Mouse (Mus musculus) hindbrain, embryonic 16.5 days (tissue): Measurements from ENCODE around the gene Top1. TPM values are rescaled to one million over a fixed set of nuclear protein-coding genes. Genes with fewer than 3 reads are reported as not detected.
A peak's percentile ranks its signal among the peaks of the same experiment; 100 is the strongest.

Source experiments
- ATAC-seq: fragments of 200-750 bp; cut with Nextera tagmentation; 2 replicates; pipeline ENCODE4 v1.8.0; 2017; ENCODE audit warnings: moderate TSS enrichment, moderate library complexity
- H3K27ac ChIP-seq: fragments of 300-500 bp; sonication (generic); 2 replicates; pipeline ENCODE4 v1.5.1; 2014; ENCODE audit warnings: low read depth, mild to moderate bottlenecking, control low read depth, low read length, moderate library complexity
- H3K27me3 ChIP-seq: fragments of 300-500 bp; sonication (generic); replicated peaks from 2 replicates; pipeline ENCODE4 v1.6.1; 2014; ENCODE audit warnings: low read length; ENCODE audit not compliant: control insufficient read depth, insufficient read depth
- H3K36me3 ChIP-seq: fragments of 300-500 bp; sonication (generic); 2 replicates; pipeline ENCODE4 v1.6.1; 2014; ENCODE audit warnings: mild to moderate bottlenecking, low read length, moderate library complexity, mixed read lengths; ENCODE audit not compliant: control insufficient read depth, insufficient read depth
- H3K4me1 ChIP-seq: fragments of 300-500 bp; sonication (generic); 2 replicates; pipeline ENCODE4 v1.6.1; 2014; ENCODE audit warnings: low read depth, low read length; ENCODE audit not compliant: control insufficient read depth, insufficient read depth
- H3K4me2 ChIP-seq: fragments of 300-500 bp; sonication (generic); 2 replicates; pipeline ENCODE4 v1.6.1; 2014; ENCODE audit warnings: mild to moderate bottlenecking, low read length, control low read depth, moderate library complexity
- H3K4me3 ChIP-seq: fragments of 300-500 bp; sonication (generic); 2 replicates; pipeline ENCODE4 v1.5.1; 2014; ENCODE audit warnings: mild to moderate bottlenecking, low read length, control low read depth, moderate library complexity
- H3K9ac ChIP-seq: fragments of 300-500 bp; sonication (generic); 2 replicates; pipeline ENCODE4 v1.6.1; 2014; ENCODE audit warnings: low read depth, mild to moderate bottlenecking, control low read depth, low read length, moderate library complexity
- H3K9me3 ChIP-seq: fragments of 300-500 bp; sonication (generic); 2 replicates; pipeline ENCODE4 v1.6.1; 2014; ENCODE audit warnings: mild to moderate bottlenecking, low read length, moderate library complexity; ENCODE audit not compliant: control insufficient read depth
- WGBS: fragments of 180-500 bp; shearing (Covaris S2); extraction: QIAGEN DNeasy Blood & Tissue Kit; methylation state at CpG from one replicate; pipeline ENCODE4 v1.1.7; 2014; 5-methylcytosine and 5-hydroxymethylcytosine counted together
- polyA plus RNA-seq: library from polyadenylated mRNA; unstranded; fragments of >200 nt; fragmentation: Nextera tagmentation; extraction: Ambion mirVana; gene quantifications from 2 replicates; pipeline ENCODE4 v1.2.1, GENCODE M21; 2015

Top1 gene
- polyA plus RNA-seq, 1 experiment from 2014 or later = 55.7 TPM

GRCm38 (mm10) chr2:160628666-160629527, 16.8 kb upstream of the Top1 start:
- Histone ChIP-seq H3K27ac (no peak overlapping the region), H3K36me3 (no peaks in the 10 kb centered on the region), H3K4me3 (no peak overlapping the region), H3K9ac (no peak overlapping the region), H3K4me2 (no peak overlapping the region), H3K4me1 (no peaks in the 10 kb centered on the region), H3K27me3 (no peaks in the 10 kb centered on the region), H3K9me3 (no peaks in the 10 kb centered on the region)
- no peak for ATAC-seq
- WGBS = 92% methylated on average over 12 of the region's 12 CpGs

DNA sequence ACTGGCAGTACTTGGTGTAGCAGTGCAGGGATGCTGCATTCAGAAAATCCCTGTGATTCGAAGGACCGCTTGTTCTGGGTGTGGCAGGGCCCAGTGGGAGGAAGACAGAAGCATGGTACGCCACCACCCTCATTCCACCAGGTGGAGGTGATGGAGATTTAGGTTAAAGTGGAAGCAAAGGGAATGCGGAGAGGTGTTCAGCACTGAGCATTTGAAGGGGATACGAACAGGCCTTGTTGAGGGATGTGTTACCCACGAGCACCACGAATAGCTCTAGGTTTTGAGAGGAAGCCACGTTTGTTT, 16.2 kb upstream of the Top1 start:
- H3K27me3 ChIP-seq = no peaks in the 10 kb centered on the region
- H3K4me3 ChIP-seq = no peak overlapping the region
- H3K36me3 ChIP-seq = no peaks in the 10 kb centered on the region
- no peak for ATAC-seq
- WGBS = 90% methylated on average over 8 of the region's 8 CpGs
- no peak overlapping the region for H3K4me2 ChIP-seq
- H3K9ac ChIP-seq = no peak overlapping the region
- H3K4me1 ChIP-seq = no peaks in the 10 kb centered on the region
- no peaks in the 10 kb centered on the region for H3K9me3 ChIP-seq
- H3K27ac ChIP-seq = no peak overlapping the region

DNA sequence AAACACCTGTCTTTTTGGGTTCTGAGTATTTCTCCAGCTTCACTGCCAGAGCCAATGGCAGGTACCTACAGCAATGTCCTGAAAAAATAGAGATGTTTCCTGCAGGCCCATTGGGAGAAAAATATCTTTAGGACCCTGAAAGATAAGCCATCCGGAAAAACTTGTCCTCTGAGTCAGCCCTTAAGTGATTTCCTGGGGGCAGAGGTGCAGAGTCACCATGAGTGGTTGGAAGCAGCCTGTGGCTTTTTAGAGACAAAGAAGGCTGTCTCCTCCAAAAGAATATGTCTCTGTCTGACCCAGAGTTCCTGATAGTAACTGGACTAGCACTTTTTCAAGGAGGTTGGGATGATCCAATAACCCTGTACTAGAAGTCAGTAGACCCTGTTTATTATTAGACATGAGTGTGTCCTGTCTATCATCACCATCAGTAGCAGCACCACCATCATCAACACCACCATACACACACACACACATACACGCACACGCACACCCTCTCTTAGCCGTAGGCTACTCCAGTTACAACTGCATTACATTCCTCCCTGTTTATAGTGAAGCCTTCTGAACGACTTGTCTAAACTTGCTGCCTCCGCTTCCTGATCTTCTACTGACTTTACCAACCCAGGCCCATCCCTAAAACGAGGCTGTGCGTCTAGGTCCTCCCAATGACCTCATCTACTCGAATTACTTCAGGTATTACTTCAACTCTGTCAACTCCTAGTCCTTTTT, 14.7 kb upstream of the Top1 start:
- Histone ChIP-seq H3K27ac (no peak overlapping the region), H3K9ac (no peak overlapping the region), H3K27me3 (no peaks in the 10 kb centered on the region), H3K4me2 (no peak overlapping the region), H3K36me3 (no peaks in the 10 kb centered on the region), H3K4me3 (no peak overlapping the region), H3K4me1 (no peaks in the 10 kb centered on the region), H3K9me3 (no peaks in the 10 kb centered on the region)
- ATAC-seq = no peak
- 93% methylated on average over 9 of the region's 9 CpGs for WGBS

- Histone ChIP-seq H3K9me3 (no peaks in the 10 kb centered on the region), H3K4me2 (no peak overlapping the region), H3K27me3 (no peaks in the 10 kb centered on the region), H3K4me3 (no peak overlapping the region), H3K9ac (no peak overlapping the region), H3K36me3 (no peaks in the 10 kb centered on the region), H3K4me1 (no peaks in the 10 kb centered on the region), H3K27ac (no peak overlapping the region)
- no peak for ATAC-seq
- 85% methylated on average over 13 of the region's 13 CpGs for WGBS
These were observed 5.6 kb upstream of the Top1 start for GRCm38 (mm10) chr2:160639911-160640717.

GRCm38 (mm10) chr2:160641176-160641575, 4.5 kb upstream of the Top1 start:
- H3K36me3 ChIP-seq = no peaks in the 10 kb centered on the region
- H3K27me3 ChIP-seq = no peaks in the 10 kb centered on the region
- H3K9ac ChIP-seq = no peak overlapping the region
- no peak for ATAC-seq
- H3K4me1 ChIP-seq = no peaks in the 10 kb centered on the region
- no peak overlapping the region for H3K4me2 ChIP-seq
- no peak overlapping the region for H3K27ac ChIP-seq
- no peaks in the 10 kb centered on the region for H3K9me3 ChIP-seq
- no peak overlapping the region for H3K4me3 ChIP-seq
- WGBS = 47% methylated on average over 2 of the region's 2 CpGs

- Histone ChIP-seq H3K27me3 (no peaks in the 10 kb centered on the region), H3K36me3 (no peaks in the 10 kb centered on the region), H3K9ac (peak overlapping the region; percentile 100), H3K4me2 (peak overlapping the region; percentile 73), H3K27ac (peak overlapping the region; percentile 99), H3K4me1 (peaks cover 21% of the 10 kb centered on the region), H3K4me3 (peak overlapping the region; percentile 99), H3K9me3 (no peaks in the 10 kb centered on the region)
- WGBS = under 1% methylated on average over 56 of the region's 76 CpGs
- peak; percentile 32; the same call in 1 of the 2 replicates for ATAC-seq
These were observed 606 bp downstream of the Top1 start for GRCm38 (mm10) chr2:160646144-160646844.

GRCm38 (mm10) chr2:160646845-160647178, 1.1 kb downstream of the Top1 start:
- H3K9ac ChIP-seq = peak overlapping the region; percentile 100
- H3K9me3 ChIP-seq = no peaks in the 10 kb centered on the region
- H3K4me1 ChIP-seq = peaks cover 22% of the 10 kb centered on the region
- H3K27ac ChIP-seq = peak overlapping the region; percentile 99
- under 1% methylated on average over 17 of the region's 17 CpGs for WGBS
- no peaks in the 10 kb centered on the region for H3K27me3 ChIP-seq
- H3K4me2 ChIP-seq = peak overlapping the region; percentile 73
- no peak for ATAC-seq
- no peaks in the 10 kb centered on the region for H3K36me3 ChIP-seq
- peak overlapping the region; percentile 99 for H3K4me3 ChIP-seq

GRCm38 (mm10) chr2:160648097-160648496, 2.4 kb downstream of the Top1 start:
- Histone ChIP-seq H3K4me1 (peaks cover 24% of the 10 kb centered on the region), H3K4me3 (peak overlapping the region; percentile 99), H3K36me3 (no peaks in the 10 kb centered on the region), H3K9me3 (no peaks in the 10 kb centered on the region), H3K9ac (no peak overlapping the region), H3K27ac (no peak overlapping the region), H3K4me2 (peak overlapping the region; percentile 73), H3K27me3 (no peaks in the 10 kb centered on the region)
- no peak for ATAC-seq
- 22% methylated on average over 2 of the region's 2 CpGs for WGBS
